Mouse (Mus musculus) heart, postnatal 25 days (tissue): Measurements from ENCODE around the gene Fmc1. TPM values are rescaled to one million over a fixed set of nuclear protein-coding genes. Genes with fewer than 3 reads are reported as not detected.
"Not testable (repeated sequence)": the region's sequence is repeated elsewhere in the genome, so short reads cannot be mapped to it uniquely, and the experiment has no call there.

ENCODE experiments used
- DNase-seq: peaks from one replicate; pipeline ENCODE4 v3.0.0; 2022; ENCODE audit warnings: low spot score
- intact Hi-C: fragments of 180-260 bp; cut with DNase I; formaldehyde crosslinking; loops from one replicate; pipeline ENCODE4 v1.15.1; 2025
- total RNA-seq, 2 experiments: library from RNA; stranded (reverse); gene quantifications; 2 replicates each; pipeline ENCODE4 v1.2.3; 2021

Gene Fmc1
- total RNA-seq, result 100 to 1,000 TPM; 231 to 256 TPM

DNA sequence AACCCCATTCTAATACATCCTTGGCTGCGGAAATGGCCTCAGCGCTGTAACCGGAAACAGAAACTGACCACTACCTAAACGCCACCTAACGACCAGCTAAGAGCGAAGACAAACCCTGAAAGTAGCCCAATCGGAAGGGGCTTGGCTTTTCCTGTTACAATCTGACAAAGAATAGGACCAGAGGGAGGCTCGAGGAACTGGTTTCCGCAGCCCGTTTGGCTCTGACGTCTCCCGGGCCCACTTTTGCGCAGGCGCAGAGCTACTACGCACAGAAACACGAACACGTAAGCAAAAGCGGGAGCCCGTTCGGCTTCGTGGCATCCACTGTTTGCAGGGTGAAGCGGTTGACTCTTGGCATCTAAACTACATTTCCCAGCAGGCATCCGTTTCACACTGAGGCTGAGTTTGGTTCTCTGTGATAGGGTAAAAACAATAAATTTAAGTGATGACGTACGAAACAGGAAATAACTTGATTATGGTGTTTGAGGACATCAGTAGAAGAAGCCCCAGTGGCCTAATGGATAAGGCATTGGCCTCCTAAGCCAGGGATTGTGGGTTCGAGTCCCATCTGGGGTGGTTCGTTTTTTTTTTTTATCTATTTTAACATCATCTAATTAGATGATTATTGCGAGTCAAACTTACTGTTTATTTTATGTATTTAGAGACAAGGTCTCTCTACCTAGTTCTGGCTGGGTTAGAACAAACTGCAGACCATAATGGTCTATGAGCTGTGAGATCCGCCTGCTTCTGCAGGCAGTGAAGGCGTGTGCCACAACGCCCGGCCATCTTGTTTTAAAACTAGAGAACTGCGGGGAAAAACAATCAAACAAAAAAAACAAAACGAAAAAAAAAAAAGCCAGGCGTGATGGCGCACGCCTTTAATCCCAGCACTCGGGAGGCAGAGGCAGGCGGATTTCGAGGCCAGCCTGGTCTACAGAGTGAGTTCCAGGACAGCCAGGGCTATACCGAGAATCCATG lies at the start of gene Fmc1:
Gene Fmc1 (plus strand): TSS at position 75 of the 978 bp plus-strand sequence.
- intact Hi-C loops, result loop anchor here (5.0 to 10.0 kb wide), 3 partner anchors 101 to 341 kb away; partner anchors contain the start of genes Hipk2, Tbxas1, Ttc26 and Ubn2
- DNase-seq, result peak; percentile 98

DNA sequence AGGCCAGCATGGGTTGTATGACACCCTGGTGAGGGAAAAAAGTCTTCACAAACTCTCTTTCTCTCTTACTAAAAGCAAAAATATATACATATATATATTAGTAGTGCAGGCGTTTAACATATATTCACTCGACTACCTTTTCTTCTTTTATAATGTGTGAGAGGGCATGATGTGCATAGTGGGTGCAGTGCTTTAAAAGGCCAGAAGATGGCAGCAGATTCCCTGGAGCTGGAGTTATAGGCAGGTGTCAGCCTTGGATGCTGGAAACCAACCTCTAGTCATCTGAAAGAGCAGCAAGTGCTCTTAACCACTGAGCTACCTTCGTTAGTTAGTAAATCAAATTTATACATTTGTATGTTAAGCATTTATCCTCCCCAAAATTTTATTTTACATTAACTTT lies 40.8 kb upstream of the Fmc1 start:
- no peak for DNase-seq
- intact Hi-C loops, result loop anchor here (1.0 to 5.0 kb wide), 2 partner anchors 39 to 205 kb away; no protein-coding TSS in a partner anchor

DNA sequence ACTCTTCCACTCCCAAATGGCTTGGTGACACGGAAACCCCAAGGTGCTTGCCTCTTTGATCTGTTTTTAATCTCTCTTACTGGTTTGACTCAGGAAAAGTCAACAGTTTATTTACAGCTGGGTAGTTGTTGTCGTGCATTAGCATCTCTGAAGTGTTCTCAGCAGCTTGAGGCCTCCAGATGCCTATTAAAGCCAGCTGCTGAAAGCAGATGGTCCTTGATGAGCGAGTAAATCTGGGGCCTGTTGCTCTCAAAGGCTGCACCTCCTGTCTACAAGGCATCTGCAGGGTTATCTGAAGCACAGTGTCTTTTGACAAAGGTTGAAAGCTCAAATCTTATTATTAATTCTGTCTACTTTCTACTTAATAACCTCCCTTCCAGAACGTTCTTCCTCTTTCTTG lies 37.7 kb upstream of the Fmc1 start:
- intact Hi-C loops, result no loop called here
- no peak for DNase-seq

DNA sequence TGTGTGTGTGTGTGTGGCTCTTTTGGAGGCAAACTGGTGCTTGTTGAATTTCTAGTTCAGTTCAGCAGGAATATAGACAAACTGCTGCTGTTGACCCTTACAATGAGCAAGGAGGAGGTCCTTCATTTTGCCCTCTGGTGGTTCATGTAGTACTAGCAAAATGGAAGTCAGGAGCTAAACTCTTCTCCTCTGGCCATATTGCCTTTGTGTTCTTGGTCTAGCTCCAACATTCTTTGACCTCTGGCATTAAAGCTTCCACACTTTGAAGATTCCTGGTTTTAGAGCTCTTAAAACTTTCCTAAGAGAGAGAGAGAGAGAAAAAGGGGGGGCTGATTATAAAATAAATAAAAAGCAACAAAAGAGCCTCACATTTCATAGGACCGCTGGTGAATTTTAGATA lies 21.2 kb upstream of the Fmc1 start:
- no peak for DNase-seq
- intact Hi-C loops, result no loop called here

DNA sequence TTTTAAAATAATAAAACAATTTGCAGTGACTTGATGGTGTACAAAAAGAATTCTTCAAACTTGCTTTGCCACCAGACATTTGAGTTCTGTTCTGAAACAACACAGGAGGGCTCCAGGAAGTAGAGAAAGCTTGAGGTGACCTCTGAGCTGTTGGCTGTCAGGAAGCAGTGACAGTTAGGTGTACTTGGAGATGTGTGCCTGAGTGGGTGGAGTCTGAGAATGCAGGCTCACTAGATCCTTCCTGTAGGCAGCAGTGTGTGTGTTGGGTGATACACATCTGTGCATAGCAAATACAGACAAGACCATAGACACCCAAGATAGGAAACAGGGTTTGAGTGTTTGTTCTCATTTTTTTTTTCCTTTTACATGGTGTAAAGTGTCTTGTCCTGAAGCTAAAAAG lies 20.5 kb upstream of the Fmc1 start:
- intact Hi-C loops, result no loop called here
- no peak for DNase-seq

DNA sequence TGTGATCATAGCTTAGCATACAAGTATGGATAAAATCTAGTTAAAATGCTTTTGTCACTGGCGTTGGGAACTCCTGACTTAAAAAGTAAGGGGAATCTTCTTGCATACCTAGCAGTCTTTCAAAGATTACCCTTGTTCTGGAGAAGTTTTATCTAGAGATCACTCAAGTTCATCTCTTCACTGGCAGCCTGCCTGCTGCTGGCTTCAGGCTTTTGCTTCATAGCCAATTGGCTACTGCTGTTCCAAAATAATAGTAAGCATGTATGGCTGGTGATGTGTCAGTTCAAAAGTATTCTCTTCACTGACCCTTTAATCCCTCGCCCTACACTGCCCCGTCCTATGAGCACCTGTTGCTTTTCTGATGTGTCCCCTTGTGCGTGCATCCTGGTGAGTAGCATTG lies 18.1 kb upstream of the Fmc1 start:
- DNase-seq, result no peak
- intact Hi-C loops, result no loop called here

DNA sequence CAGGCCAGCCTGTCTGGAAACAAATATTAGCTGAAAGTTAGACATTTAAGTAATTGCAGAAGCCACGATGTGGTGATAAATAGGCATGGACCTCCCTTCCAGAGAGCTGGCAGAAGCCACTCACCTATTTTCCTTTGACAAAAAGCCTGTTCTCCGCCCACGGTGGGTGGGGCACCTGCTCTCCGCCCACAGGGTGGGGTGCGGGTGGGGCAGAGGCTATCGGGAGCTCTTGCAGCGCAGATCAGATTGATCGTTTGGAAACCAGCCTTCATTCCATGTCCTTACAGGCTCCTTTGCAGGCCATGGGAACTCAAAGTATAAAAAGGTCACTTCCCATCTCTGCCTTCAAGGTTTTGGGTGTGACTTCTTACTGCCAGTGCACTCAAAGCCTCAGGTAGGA lies 9.5 kb upstream of the Fmc1 start:
- intact Hi-C loops, result no loop called here
- DNase-seq, result no peak

DNA sequence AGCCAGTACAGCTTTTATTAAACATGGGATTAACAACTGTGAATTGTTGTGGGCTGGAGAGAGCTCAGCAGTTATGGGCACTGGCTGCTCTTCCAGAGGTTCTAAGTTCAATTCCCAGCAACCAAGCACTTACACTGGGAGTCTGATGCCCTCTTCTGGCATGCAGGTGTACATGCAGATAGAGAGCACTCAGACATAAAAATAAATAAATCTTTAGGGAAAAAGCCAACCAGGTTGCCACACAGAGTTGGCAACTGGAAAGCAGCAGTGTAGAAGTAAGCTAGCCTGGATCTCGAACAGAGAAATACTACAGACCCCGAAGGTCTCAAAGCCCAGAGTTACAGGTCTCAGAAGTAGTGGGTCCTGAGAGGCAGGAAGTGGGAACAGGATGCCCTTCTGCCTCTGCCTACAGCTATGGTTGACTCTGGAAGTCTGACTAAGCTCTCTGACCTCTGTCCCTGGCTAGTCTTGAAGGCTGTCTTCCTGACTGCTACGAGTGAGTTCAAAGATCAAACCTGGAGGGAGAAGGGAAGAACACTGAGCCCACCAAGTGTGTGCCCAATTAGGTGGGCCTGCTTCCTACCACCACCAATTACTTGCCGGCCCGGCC lies 2.0 kb upstream of the Fmc1 start:
- intact Hi-C loops, result loop anchor here (1.0 to 10.0 kb wide), 4 partner anchors 39 to 343 kb away; partner anchors contain the start of genes Hipk2, Tbxas1, Ttc26 and Ubn2
- DNase-seq, result no peak

DNA sequence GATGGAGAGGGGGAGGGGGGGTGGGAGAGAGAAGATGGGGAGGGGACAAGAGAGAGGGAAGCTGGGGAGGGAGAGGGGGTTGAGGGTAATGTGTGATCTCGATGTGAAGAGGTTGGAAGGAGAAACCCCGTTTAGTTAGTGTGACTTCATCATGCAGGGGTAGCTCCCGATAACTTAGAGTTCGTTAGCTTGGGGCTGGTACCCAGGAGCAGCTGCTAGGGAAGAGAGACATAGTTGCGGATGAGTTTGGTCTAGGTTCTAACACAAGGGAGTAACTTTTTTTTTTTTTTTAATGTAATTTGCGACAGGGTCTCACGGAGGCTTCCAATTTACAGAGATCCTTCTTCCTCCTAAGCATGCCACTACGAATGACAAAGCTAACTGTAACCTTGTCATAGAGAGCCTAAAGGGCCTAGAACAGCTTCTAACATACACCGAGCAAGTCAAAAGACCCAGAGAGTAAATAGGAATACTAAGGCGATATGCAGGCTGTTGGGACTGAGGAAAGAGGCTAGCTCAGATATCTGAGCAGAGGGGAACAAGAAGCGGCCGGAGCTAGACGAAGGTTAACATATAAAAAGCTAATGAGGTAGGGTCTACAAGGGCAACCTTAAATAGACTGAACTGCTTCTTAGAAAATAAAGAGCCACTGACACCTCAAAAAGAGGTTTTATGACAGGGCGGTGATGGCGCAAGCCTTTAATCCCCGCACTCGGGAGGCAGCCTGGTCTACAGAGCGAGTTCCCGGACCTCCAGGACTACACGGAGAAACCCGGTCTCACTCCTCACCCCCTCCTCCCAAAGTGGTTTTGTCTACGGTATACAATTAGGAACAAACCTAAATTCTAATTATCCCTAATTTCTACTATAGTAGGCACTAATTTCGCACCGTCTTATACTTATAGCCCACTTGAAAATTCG lies 542 bp upstream of the Fmc1 start:
- no peak for DNase-seq
- intact Hi-C loops, result loop anchor here (5.0 to 10.0 kb wide), 3 partner anchors 100 to 342 kb away; partner anchors contain the start of genes Hipk2, Tbxas1, Ttc26 and Ubn2

DNA sequence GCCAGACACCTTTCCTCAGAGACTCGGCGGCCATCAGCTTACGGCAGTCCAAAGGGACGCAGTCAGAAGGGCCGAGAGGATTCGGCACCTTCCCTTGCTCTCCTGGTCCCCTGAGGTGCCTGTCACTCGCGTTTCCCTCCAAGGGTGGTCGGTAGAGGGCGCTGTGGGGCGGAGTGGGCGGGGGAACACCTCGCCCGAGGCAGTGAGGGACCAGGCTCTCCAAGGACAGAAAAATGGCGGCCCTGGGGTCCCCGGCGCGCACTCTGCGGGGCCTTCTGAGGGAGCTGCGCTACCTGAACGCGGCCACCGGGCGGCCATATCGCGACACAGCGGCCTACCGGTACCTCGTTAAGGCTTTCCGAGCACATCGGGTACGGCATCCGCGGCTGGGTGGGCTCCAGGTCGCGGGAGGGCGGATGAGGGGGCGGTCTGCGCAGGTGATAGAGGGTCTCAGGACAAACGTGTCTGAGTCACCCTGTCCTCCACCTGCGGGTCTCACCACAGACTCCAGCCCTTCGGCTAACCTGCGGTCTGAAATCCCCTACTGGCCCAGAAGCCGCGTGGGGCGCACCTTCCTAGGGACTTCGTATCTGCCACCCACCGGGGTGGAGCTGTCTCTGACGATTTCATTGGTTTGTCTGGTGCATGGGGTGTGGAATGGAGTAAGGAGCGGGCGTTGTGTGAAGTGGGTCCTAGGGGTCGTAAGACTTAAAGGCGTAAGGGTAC lies 1.5 kb downstream of the Fmc1 start:
- intact Hi-C loops, result loop anchor here (1.0 to 10.0 kb wide), 4 partner anchors 14 to 340 kb away; partner anchors contain the start of genes Hipk2, Tbxas1, Ttc26 and Ubn2
- DNase-seq, result peak; percentile 90

DNA sequence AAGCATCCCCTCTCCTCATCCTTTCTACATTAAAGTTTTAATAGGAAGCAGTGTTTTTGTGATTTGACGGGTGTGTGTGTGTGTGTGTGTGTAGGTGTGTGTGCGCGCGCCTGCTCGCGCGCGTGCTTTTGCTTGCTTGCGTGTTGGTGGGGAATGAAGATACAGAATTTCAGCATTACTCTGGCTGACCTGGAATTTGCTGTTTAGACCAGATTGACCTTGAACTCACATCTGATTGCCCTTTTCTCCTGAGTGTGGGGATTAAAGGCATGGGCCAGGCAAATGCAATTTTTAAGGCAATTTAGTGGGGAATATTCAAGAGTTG lies 2.0 kb downstream of the Fmc1 start:
- intact Hi-C loops, result loop anchor here (1.0 to 10.0 kb wide), 2 partner anchors 14 to 339 kb away; partner anchors contain the start of genes Hipk2 and Tbxas1

DNA sequence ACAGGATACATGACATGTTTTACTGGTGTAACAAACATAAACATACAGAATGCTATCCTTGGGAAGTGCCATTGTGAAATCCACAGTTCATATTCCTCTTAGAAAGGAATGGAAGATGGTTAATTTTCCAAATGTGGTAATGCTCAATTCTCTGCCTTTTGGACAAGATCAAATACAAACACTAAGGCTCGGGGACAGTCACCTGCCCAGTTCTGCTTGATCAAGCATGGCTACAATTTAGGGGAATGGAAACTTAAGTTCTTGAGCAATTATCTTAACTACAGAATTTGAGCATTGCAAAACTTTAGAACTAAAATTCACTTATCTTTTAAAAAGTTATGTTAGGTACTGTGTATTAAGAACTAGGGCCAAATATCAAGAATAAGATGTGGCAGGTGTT lies 2.5 kb downstream of the Fmc1 start:
- DNase-seq, result no peak
- intact Hi-C loops, result loop anchor here (1.0 to 10.0 kb wide), 2 partner anchors 14 to 339 kb away; partner anchors contain the start of genes Hipk2 and Tbxas1

More for the DNA sequence above, 2.0 kb downstream of the Fmc1 start:
- no peak for DNase-seq

DNA sequence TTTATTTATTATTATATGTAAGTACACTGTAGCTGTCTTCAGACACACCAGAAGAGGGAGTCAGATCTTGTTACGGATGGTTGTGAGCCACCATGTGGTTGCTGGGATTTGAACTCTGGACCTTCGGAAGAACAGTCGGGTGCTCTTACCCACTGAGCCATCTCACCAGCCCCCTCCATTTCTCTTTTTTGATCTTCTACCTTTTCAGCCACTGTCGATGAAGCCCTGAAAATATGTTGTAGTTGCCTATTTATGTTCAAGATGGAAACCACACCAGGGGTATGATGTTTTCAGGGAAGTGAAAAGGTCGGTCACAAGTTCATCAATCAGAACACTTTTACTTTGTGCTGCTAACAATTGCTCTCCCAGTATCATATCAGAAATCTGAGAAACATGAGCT lies 10.8 kb downstream of the Fmc1 start:
- intact Hi-C loops, DNase-seq: not testable (repeated sequence)

DNA sequence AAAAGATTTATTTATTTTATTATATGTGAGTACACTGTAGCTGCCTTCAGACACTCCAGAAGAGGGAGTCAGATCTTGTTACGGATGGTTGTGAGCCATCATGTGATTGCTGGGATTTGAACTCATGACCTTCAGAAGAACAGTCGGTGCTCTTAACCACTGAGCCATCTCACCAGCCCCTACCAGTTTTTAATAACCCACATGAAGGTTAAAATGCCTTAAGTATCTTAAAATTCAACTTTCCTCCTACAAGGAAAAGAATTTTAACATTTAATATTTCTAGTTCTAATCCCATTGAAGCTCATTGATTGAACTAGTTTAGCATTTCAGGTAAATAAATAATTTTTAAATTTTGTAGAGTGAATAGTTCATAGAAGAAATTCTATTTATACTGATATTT lies 13.7 kb downstream of the Fmc1 start:
- intact Hi-C loops, result not testable (repeated sequence)

DNA sequence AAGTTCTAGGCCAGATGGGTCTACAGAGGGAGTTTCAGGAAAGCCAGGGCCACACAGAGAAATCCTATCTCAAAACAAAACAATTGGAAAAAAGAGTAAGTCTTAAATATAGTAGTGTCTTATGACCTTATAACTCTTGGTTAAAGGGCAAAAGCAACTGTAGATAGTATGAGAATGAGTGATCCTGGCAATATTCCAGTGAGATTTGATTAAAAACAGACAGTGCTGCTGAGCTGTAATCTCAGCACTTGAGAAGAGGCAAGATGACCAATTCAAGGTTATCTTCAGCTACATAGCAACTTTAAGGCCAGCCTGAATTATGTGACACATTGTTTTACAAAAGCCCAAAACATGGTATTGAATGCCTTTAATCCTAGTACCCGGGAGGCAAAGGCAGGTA lies 14.4 kb downstream of the Fmc1 start:
- intact Hi-C loops, result no loop called here

More for the DNA sequence above, 13.7 kb downstream of the Fmc1 start:
- not testable (repeated sequence) for DNase-seq

DNA sequence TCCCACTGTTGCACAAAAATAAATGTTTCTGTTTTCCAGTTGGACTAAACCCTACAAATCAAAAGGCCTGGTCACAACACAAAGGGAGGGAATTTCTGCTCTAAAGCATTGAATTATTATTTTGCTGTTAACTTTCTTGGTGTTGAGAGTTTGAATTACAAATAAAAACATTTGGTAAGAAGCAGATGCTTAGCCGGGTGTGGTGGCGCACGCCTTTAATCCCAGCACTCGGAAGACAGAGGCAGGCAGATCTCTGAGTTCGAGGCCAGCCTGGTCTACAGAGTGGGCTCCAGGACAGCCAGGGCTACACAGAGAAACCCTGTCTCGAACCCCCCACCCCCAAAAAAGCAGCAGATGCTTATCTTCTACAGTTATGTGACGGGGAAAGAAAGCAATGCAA lies 15.3 kb downstream of the Fmc1 start:
- DNase-seq, intact Hi-C loops: not testable (repeated sequence)

More for the DNA sequence above, 14.4 kb downstream of the Fmc1 start:
- no peak for DNase-seq

DNA sequence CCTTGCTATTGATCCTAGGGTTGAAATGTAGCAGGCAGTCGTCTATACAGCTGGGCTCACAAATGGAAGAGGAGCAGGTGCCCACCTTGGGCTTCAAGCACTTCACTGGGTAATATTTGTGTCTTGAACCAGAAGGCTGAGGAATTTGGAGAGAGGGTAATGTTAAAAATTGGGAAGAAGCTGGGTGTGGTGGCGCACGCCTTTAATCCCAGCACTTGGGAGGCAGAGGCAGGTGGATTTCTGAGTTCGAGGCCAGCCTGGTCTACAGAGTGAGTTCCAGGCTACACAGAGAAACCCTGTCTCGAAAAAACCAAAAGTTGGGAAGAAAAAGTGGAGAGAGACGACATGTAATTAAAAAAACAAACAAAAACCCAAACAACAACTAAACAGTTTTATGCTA lies 16.5 kb downstream of the Fmc1 start:
- DNase-seq, result not testable (repeated sequence)
- intact Hi-C loops, result loop anchor here (1.0 to 5.0 kb wide), 2 partner anchors 15 to 657 kb away; partner anchors contain the start of gene Kdm7a

DNA sequence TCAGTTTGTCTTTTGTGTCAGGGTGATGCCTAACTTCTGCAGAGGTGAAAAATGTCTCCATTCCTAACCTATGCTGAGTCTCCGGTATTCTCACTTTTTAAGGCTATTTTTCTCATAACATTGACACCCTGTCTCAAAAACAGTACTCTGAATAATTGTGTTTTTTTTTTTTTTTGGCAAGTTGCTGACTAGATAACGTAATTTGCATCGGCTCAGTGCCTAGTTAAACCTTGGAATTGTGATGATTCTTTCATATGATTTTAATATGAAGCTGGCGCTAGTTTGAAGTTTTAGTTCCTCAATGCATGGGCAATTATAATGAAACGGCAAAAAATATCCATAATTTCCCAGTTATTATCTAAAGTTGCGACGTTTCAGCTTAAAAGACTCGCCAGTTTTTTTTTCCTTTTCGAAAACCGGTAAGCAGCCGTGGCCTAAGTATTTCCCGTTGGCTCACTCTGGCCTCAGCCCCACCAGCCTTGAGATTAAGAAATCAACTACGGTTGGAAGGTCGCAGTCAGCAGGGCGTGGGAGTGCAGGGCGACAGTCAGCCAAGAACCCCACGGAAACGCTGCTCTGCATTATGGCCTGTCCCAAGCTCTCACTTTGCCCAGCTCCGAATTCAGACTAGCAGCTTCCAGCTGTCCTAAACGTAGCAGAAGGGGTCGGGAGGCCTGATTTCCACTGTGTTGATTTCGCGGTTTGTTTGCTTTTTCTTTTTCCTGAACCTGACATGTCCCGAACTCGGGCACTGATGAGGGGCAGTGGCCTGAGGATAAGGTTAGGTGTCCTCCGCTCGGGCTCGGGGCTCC lies 17.2 kb downstream of the Fmc1 start:
- intact Hi-C loops, result loop anchor here (5.0 kb wide), 1 partner anchor 657 kb away; the partner anchor contains the start of gene Kdm7a

More for the DNA sequence above, 17.2 kb downstream of the Fmc1 start:
- DNase-seq, result peak; percentile 72
